Mouse (Mus musculus) kidney, postnatal 0 days (tissue): ENCODE results near the gene Tenm4. TPM values are rescaled to one million over a fixed set of nuclear protein-coding genes. Genes with fewer than 3 reads are reported as not detected.

Experiments
- ATAC-seq: fragments of 200-750 bp; cut with Nextera tagmentation; replicated peaks from 2 replicates; pipeline ENCODE4 v1.8.0; 2017; ENCODE audit warnings: low read depth, moderate number of reproducible peaks, moderate TSS enrichment, moderate library complexity; ENCODE audit not compliant: low FRiP score
- DNase-seq: peaks from one replicate; pipeline ENCODE4 v3.0.0-alpha.2; 2016; ENCODE audit warnings: low spot score
- H3K27ac ChIP-seq: fragments of 300-500 bp; sonication (generic); 2 replicates; pipeline ENCODE4 v1.5.1; 2014; ENCODE audit warnings: mild to moderate bottlenecking
- H3K27me3 ChIP-seq: fragments of 300-500 bp; sonication (generic); 2 replicates; pipeline ENCODE4 v1.6.1; 2014; ENCODE audit warnings: low read length, mixed read lengths; ENCODE audit not compliant: insufficient read depth
- H3K36me3 ChIP-seq: fragments of 300-500 bp; sonication (generic); 2 replicates; pipeline ENCODE4 v1.6.1; 2014; ENCODE audit warnings: low read length, mixed read lengths; ENCODE audit not compliant: insufficient read depth
- H3K4me1 ChIP-seq: fragments of 300-500 bp; sonication (generic); replicated peaks from 2 replicates; pipeline ENCODE4 v1.6.1; 2014; ENCODE audit warnings: antibody characterized with exemption, low read length, mixed read lengths; ENCODE audit not compliant: insufficient read depth
- H3K4me2 ChIP-seq: fragments of 300-500 bp; sonication (generic); 2 replicates; pipeline ENCODE4 v1.6.1; 2014; ENCODE audit warnings: mild to moderate bottlenecking, low read length, moderate library complexity, mixed read lengths
- H3K4me3 ChIP-seq: fragments of 300-500 bp; sonication (generic); replicated peaks from 2 replicates; pipeline ENCODE4 v1.5.1; 2014; ENCODE audit warnings: low read depth, low read length
- H3K9ac ChIP-seq: fragments of 300-500 bp; sonication (generic); 2 replicates; pipeline ENCODE4 v1.6.1; 2014; ENCODE audit warnings: low read depth, low read length
- H3K9me3 ChIP-seq: fragments of 300-500 bp; sonication (generic); replicated peaks from 2 replicates; pipeline ENCODE4 v1.6.1; 2016; ENCODE audit warnings: low read length, inconsistent platforms, mixed read lengths
- CTCF ChIP-seq: IDR thresholded peaks from 2 replicates; pipeline ENCODE4 v1.5.1; 2016; ENCODE audit warnings: antibody characterized with exemption, low read depth, mild to moderate bottlenecking, moderate library complexity
- WGBS: fragments of 180-500 bp; shearing (Covaris S2); extraction: QIAGEN DNeasy Blood & Tissue Kit; methylation state at CpG from one replicate; pipeline ENCODE4 v1.1.7; 2014; 5-methylcytosine and 5-hydroxymethylcytosine counted together
- polyA plus RNA-seq: library from polyadenylated mRNA; unstranded; fragments of >200 nt; fragmentation: Nextera tagmentation; extraction: Ambion mirVana; gene quantifications from 2 replicates; pipeline ENCODE4 v1.2.1, GENCODE M21; 2015

The Tenm4 gene
- polyA plus RNA-seq, 1 experiment from 2014 or later: 22.6 TPM

GRCm38 (mm10) chr7:96856518-96856917 is 685.5 kb downstream of the Tenm4 start:
- Histone ChIP-seq H3K9me3 (no peaks in the 10 kb centered on the region), H3K4me2 (no peak overlapping the region), H3K4me1 (no peaks in the 10 kb centered on the region), H3K9ac (no peak overlapping the region), H3K27ac (no peak overlapping the region), H3K27me3 (no peaks in the 10 kb centered on the region), H3K4me3 (no peak overlapping the region), H3K36me3 (no peaks in the 10 kb centered on the region)
- no peak for DNase-seq
- no peak for ATAC-seq
- TF ChIP-seq CTCF: no peak
- 59% methylated on average over 4 of the region's 4 CpGs for WGBS

- Histone ChIP-seq H3K4me2 (no peak overlapping the region), H3K9me3 (no peaks in the 10 kb centered on the region), H3K27me3 (no peaks in the 10 kb centered on the region), H3K4me3 (no peak overlapping the region), H3K27ac (no peak overlapping the region), H3K4me1 (no peaks in the 10 kb centered on the region), H3K9ac (no peak overlapping the region), H3K36me3 (no peaks in the 10 kb centered on the region)
- WGBS: 79% methylated on average over 2 of the region's 2 CpGs
- TF ChIP-seq CTCF: no peak
- ATAC-seq (no peak), DNase-seq (no peak)
Measured at GRCm38 (mm10) chr7:96859077-96859476, 688.0 kb downstream of the Tenm4 start.

GRCm38 (mm10) chr7:96859684-96860083 is 688.6 kb downstream of the Tenm4 start:
- no peak overlapping the region for H3K9ac ChIP-seq
- TF ChIP-seq CTCF: no peak
- H3K4me1 ChIP-seq: no peaks in the 10 kb centered on the region
- H3K27me3 ChIP-seq: no peaks in the 10 kb centered on the region
- no peak overlapping the region for H3K4me2 ChIP-seq
- WGBS: 81% methylated on average over 5 of the region's 5 CpGs
- no peaks in the 10 kb centered on the region for H3K9me3 ChIP-seq
- H3K27ac ChIP-seq: no peak overlapping the region
- ATAC-seq: no peak
- DNase-seq: no peak
- H3K4me3 ChIP-seq: no peak overlapping the region
- no peaks in the 10 kb centered on the region for H3K36me3 ChIP-seq

- WGBS: 56% methylated on average over 4 of the region's 4 CpGs
- Histone ChIP-seq H3K9ac (no peak overlapping the region), H3K4me3 (no peak overlapping the region), H3K27ac (no peak overlapping the region), H3K4me1 (no peaks in the 10 kb centered on the region), H3K9me3 (no peaks in the 10 kb centered on the region), H3K27me3 (no peaks in the 10 kb centered on the region), H3K36me3 (no peaks in the 10 kb centered on the region), H3K4me2 (no peak overlapping the region)
- DNase-seq (peak; percentile 59), ATAC-seq (no peak)
- TF ChIP-seq CTCF: no peak
Measured at GRCm38 (mm10) chr7:96860650-96861049, 689.6 kb downstream of the Tenm4 start.

- Histone ChIP-seq H3K4me3 (no peak overlapping the region), H3K27me3 (no peaks in the 10 kb centered on the region), H3K36me3 (no peaks in the 10 kb centered on the region), H3K9me3 (no peaks in the 10 kb centered on the region), H3K27ac (no peak overlapping the region), H3K9ac (no peak overlapping the region), H3K4me1 (no peaks in the 10 kb centered on the region), H3K4me2 (no peak overlapping the region)
- WGBS: 68% methylated on average over 7 of the region's 7 CpGs
- DNase-seq (no peak), ATAC-seq (no peak)
- no peak for TF ChIP-seq CTCF
Measured at GRCm38 (mm10) chr7:96864894-96865722, 694.1 kb downstream of the Tenm4 start.

- ATAC-seq (no peak), DNase-seq (no peak)
- Histone ChIP-seq H3K36me3 (0 out of 2 replicates have a peak, but pooled peaks cover 3% of the 10 kb centered on the region), H3K9ac (no peak overlapping the region), H3K27ac (no peak overlapping the region), H3K4me1 (no peaks in the 10 kb centered on the region), H3K4me3 (no peak overlapping the region), H3K4me2 (no peak overlapping the region), H3K9me3 (no peaks in the 10 kb centered on the region), H3K27me3 (no peaks in the 10 kb centered on the region)
- 82% methylated on average over 16 of the region's 16 CpGs for WGBS
- TF ChIP-seq CTCF: no peak
Measured at GRCm38 (mm10) chr7:96869079-96869810, 698.2 kb downstream of the Tenm4 start.
